ENCODE assay signal across 10 mouse cellular contexts in the genomic region with DNA sequence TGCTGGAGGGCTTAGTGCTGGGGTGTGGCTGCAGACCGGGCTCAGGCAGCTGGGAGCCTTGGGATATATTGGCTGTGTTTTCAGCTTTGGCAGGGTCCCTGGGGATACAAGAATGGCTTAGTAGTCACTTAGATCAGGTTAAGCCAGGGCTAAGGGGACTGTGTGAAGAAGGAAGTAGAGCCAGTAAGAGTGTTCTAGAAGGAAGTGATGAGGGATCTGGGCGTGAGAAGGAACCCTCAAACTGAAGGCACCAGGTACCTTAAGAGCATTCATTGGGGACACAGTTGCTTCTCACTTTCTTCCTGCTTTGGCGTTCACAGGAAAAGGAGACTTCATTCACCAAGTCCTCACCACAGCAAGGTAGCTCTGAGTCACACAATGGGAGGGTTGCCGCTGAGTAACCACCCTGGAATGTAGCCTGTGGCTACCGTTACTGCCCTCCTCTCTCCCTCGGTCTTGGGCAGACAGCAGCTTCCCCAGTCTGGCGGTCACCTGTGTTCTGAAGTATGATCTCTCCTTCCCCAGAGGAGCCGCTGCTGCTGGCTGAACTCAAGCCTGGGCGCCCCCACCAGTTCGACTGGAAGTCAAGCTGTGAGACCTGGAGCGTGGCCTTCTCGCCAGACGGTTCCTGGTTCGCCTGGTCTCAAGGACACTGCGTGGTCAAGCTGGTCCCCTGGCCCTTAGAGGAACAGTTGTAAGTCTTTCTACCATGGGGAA. TPM values are rescaled to one million over a fixed set of nuclear protein-coding genes. Genes with fewer than 3 reads are reported as not detected.
A peak's percentile ranks its signal among the peaks of the same experiment; 100 is the strongest.
DNase-seq lines count a peak whose midpoint lies in the region; ATAC-seq and TF ChIP-seq lines count a peak whose summit lies in the region.
"Had no signal": no experiment of that assay in that cellular context is flagged by ENCODE, and none has a peak within 500 bp of the region (broad histone marks: within the 10 kb centered on the region; RNA-seq: fewer than 3 reads in every experiment).

No protein-coding gene starts in this region.

- H3K9me3 ChIP-seq in ES-E14 (ENCODE audit: control insufficient read depth, insufficient read depth, low read depth, low read length), result no peaks in the 10 kb centered on the region
- no peaks in the 10 kb centered on the region for H3K9me3 ChIP-seq in heart, embryonic 16.5 days (replicated peaks; ENCODE audit: control insufficient read depth, low read length)
- no peaks in the 10 kb centered on the region for H3K9me3 ChIP-seq in lung, postnatal 0 days (ENCODE audit: low read length)
- no peaks in the 10 kb centered on the region for H3K9me3 ChIP-seq in midbrain, embryonic 10.5 days (replicated peaks)
- H3K9me3 ChIP-seq in midbrain, postnatal 0 days (ENCODE audit: low read length), result no peaks in the 10 kb centered on the region
- H3K9me3 ChIP-seq: embryonic facial prominence, embryonic 12.5 days; midbrain, embryonic 12.5 days had no signal

- H3K27me3 ChIP-seq in heart, embryonic 16.5 days (ENCODE audit: control insufficient read depth, insufficient read depth, low read length), result no peaks in the 10 kb centered on the region
- no peaks in the 10 kb centered on the region for H3K27me3 ChIP-seq in lung, postnatal 0 days (replicated peaks; ENCODE audit: insufficient read depth, low read length)
- no peaks in the 10 kb centered on the region for H3K27me3 ChIP-seq in midbrain, embryonic 10.5 days (ENCODE audit: low read depth, poor library complexity, severe bottlenecking)
- H3K27me3 ChIP-seq in midbrain, postnatal 0 days (ENCODE audit: insufficient read depth, low read length), result no peaks in the 10 kb centered on the region
- H3K27me3 ChIP-seq: embryonic facial prominence, embryonic 12.5 days; midbrain, embryonic 12.5 days had no signal

- DNase-seq in adrenal gland, adult (ENCODE audit: inconsistent age in 2 of 2, low spot score in 1 of 2), result peak; percentile 83 to 90
- no peak for DNase-seq in adrenal gland, postnatal 4 days (ENCODE audit: low spot score in 2 of 2)
- no peak for DNase-seq in ES-E14 (ENCODE audit: low read depth, low spot score)
- DNase-seq in lung, postnatal 0 days (ENCODE audit: low spot score), result peak; percentile 87
- no peak for DNase-seq in midbrain, embryonic 10.5 days (ENCODE audit: low spot score)
- DNase-seq in midbrain, postnatal 0 days (ENCODE audit: low spot score), result no peak

- peak; percentile 46; the same call in 1 of the 2 replicates for TF ChIP-seq EP300 in lung, postnatal 0 days (IDR thresholded peaks at IDR 0.05)

- peak overlapping the region in 1 of 2 experiments; percentile 10; a peak in 2 of 4 replicates for H3K4me3 ChIP-seq in ES-E14 (ENCODE audit: insufficient read depth in 1 of 2, low read depth in 1 of 2, low read length in 2 of 2, poor library complexity in 1 of 2, severe bottlenecking in 1 of 2)
- H3K4me3 ChIP-seq in heart, embryonic 16.5 days (ENCODE audit: low read length), result no peak overlapping the region
- H3K4me3 ChIP-seq in lung, postnatal 0 days (ENCODE audit: low read depth, low read length), result no peak overlapping the region
- H3K4me3 ChIP-seq in midbrain, embryonic 10.5 days, result no peak overlapping the region
- H3K4me3 ChIP-seq in midbrain, postnatal 0 days (ENCODE audit: low read depth, low read length), result no peak overlapping the region
- H3K4me3 ChIP-seq: embryonic facial prominence, embryonic 12.5 days; midbrain, embryonic 12.5 days had no signal

- H3K27ac ChIP-seq in ES-E14 (ENCODE audit: insufficient read depth, low read depth, low read length, poor library complexity, severe bottlenecking), result peak overlapping the region; percentile 4; the same call in 1 of the 2 replicates
- H3K27ac ChIP-seq in heart, embryonic 16.5 days (ENCODE audit: low read length), result 0 out of 2 replicates have a peak overlapping the region, but pooled peaks have one; percentile 37
- H3K27ac ChIP-seq in lung, postnatal 0 days (ENCODE audit: low read length), result peak overlapping the region; percentile 62
- H3K27ac ChIP-seq in midbrain, embryonic 10.5 days (replicated peaks), result no peak overlapping the region
- no peak overlapping the region for H3K27ac ChIP-seq in midbrain, postnatal 0 days (ENCODE audit: low read depth, low read length)
- H3K27ac ChIP-seq: embryonic facial prominence, embryonic 12.5 days; midbrain, embryonic 12.5 days had no signal

- H3K9ac ChIP-seq in ES-E14 (ENCODE audit: insufficient read depth, low read depth, low read length, poor library complexity, severe bottlenecking), result peak overlapping the region; percentile 29
- peak overlapping the region; percentile 21; the same call in 1 of the 2 replicates for H3K9ac ChIP-seq in heart, embryonic 16.5 days (ENCODE audit: low read length)
- H3K9ac ChIP-seq in lung, postnatal 0 days (replicated peaks; ENCODE audit: low read depth), result no peak overlapping the region
- no peak overlapping the region for H3K9ac ChIP-seq in midbrain, postnatal 0 days (replicated peaks; ENCODE audit: low read length, poor library complexity, severe bottlenecking)
- H3K9ac ChIP-seq: embryonic facial prominence, embryonic 12.5 days; midbrain, embryonic 12.5 days had no signal

- H3K4me1 ChIP-seq in ES-E14 (ENCODE audit: control insufficient read depth in 2 of 2, insufficient read depth in 2 of 2, low read length in 2 of 2, poor library complexity in 1 of 2), result peaks cover 38 to 39% of the 10 kb centered on the region in 2 experiments
- H3K4me1 ChIP-seq in heart, embryonic 16.5 days (ENCODE audit: control insufficient read depth, insufficient read depth, low read length), result peaks cover 49% of the 10 kb centered on the region
- peaks cover 24% of the 10 kb centered on the region for H3K4me1 ChIP-seq in lung, postnatal 0 days (ENCODE audit: insufficient read depth, low read depth, low read length)
- peaks cover 48% of the 10 kb centered on the region for H3K4me1 ChIP-seq in midbrain, embryonic 10.5 days
- H3K4me1 ChIP-seq in midbrain, postnatal 0 days (ENCODE audit: insufficient read depth, low read length), result peaks cover 9% of the 10 kb centered on the region

- ATAC-seq in heart, embryonic 16.5 days (replicated peaks; ENCODE audit: extremely low read depth, insufficient read depth, low FRiP score), result no peak
- peak; percentile 80 for ATAC-seq in lung, postnatal 0 days
- no peak for ATAC-seq in CD4-positive, CD25-positive, alpha-beta regulatory T cell, adult 4 months
- no peak for ATAC-seq in midbrain, postnatal 0 days (ENCODE audit: low FRiP score)

- in situ Hi-C loops in ES-E14 (cut with MboI; ENCODE audit: low sequenced_read_pairs in 2 of 2, unreplicated experiment in 2 of 2), result no loop called here

- TF ChIP-seq CTCF in lung, postnatal 0 days (IDR thresholded peaks at IDR 0.05), result no peak
- no peak for TF ChIP-seq CTCF in midbrain, postnatal 0 days (IDR thresholded peaks at IDR 0.05)

- H3K4me2 ChIP-seq in heart, embryonic 16.5 days (ENCODE audit: low read depth, low read length), result no peak overlapping the region
- no peak overlapping the region for H3K4me2 ChIP-seq in lung, postnatal 0 days (replicated peaks; ENCODE audit: low read depth, low read length)
- H3K4me2 ChIP-seq in midbrain, postnatal 0 days (ENCODE audit: low read depth, low read length, poor library complexity, severe bottlenecking), result no peak overlapping the region
- H3K4me2 ChIP-seq: embryonic facial prominence, embryonic 12.5 days; midbrain, embryonic 12.5 days had no signal

- WGBS in heart, embryonic 16.5 days, result 42% methylated on average over 15 of the region's 15 CpGs
- WGBS in lung, postnatal 0 days, result 47% methylated on average over 15 of the region's 15 CpGs
- 57% methylated on average over 15 of the region's 15 CpGs for WGBS in midbrain, embryonic 10.5 days
- whole genome bisulfite sequencing in midbrain, postnatal 0 days, result 50% methylated on average over 15 of the region's 15 CpGs

- peaks cover 36% of the 10 kb centered on the region for H3K36me3 ChIP-seq in ES-E14 (ENCODE audit: control insufficient read depth, insufficient read depth, low read length, poor library complexity, severe bottlenecking)
- H3K36me3 ChIP-seq in heart, embryonic 16.5 days (ENCODE audit: control insufficient read depth, insufficient read depth), result peaks cover 25% of the 10 kb centered on the region
- peaks cover 19% of the 10 kb centered on the region for H3K36me3 ChIP-seq in lung, postnatal 0 days (ENCODE audit: insufficient read depth, low read length)
- peaks cover 43% of the 10 kb centered on the region for H3K36me3 ChIP-seq in midbrain, embryonic 10.5 days
- H3K36me3 ChIP-seq in midbrain, postnatal 0 days (ENCODE audit: insufficient read depth, low read length), result peaks cover 34% of the 10 kb centered on the region

RNA-seq across cellular contexts. Expression of a gene that starts 6.1 kb away (rescaled TPM):
- total RNA-seq in adrenal gland, postnatal 4 days (2021), result 100 to 1,000 TPM; 116 to 122 TPM
- total RNA-seq in ES-E14 (2012; rRNA removed), result 76.7 and 84.5 TPM in 2 replicates
- 75.1 and 86.8 TPM in 2 replicates for polyA plus RNA-seq in heart, embryonic 16.5 days (2015; fragmentation: Nextera tagmentation; extraction: Ambion mirVana)
- polyA plus RNA-seq in lung, postnatal 0 days (2015; fragmentation: Nextera tagmentation; extraction: Ambion mirVana), result 63.7 and 72.0 TPM in 2 replicates
- polyA plus RNA-seq in CD4-positive, CD25-positive, alpha-beta regulatory T cell, adult 4 months (2017; shearing (Covaris generic)), result 10 to 100 TPM in 1 of 2 experiments, 1 to 10 TPM in 1; 8.2 to 16.3 TPM
- 48.4 and 61.6 TPM in 2 replicates for polyA plus RNA-seq in midbrain, embryonic 10.5 days (2016; fragmentation: Nextera tagmentation; extraction: Ambion mirVana)
- 395 and 494 TPM in 2 replicates for total RNA-seq in midbrain, postnatal 0 days (2014; rRNA removed)
- polyA plus RNA-seq in midbrain, postnatal 0 days (2015; fragmentation: Nextera tagmentation; extraction: Ambion mirVana), result 336 and 360 TPM in 2 replicates

RNA-seq across cellular contexts. Expression of a gene that starts 25.6 kb away (rescaled TPM):
- 10 to 100 TPM; 36.6 to 47.8 TPM for total RNA-seq in adrenal gland, postnatal 4 days (2021)
- 173 and 188 TPM in 2 replicates for total RNA-seq in ES-E14 (2012; rRNA removed)
- polyA plus RNA-seq in heart, embryonic 16.5 days (2015; fragmentation: Nextera tagmentation; extraction: Ambion mirVana), result 62.8 and 69.4 TPM in 2 replicates
- 17.4 and 18.2 TPM in 2 replicates for polyA plus RNA-seq in lung, postnatal 0 days (2015; fragmentation: Nextera tagmentation; extraction: Ambion mirVana)
- polyA plus RNA-seq in CD4-positive, CD25-positive, alpha-beta regulatory T cell, adult 4 months (2017; shearing (Covaris generic)), result 10 to 100 TPM; 20.4 to 22.9 TPM
- 127 and 151 TPM in 2 replicates for polyA plus RNA-seq in midbrain, embryonic 10.5 days (2016; fragmentation: Nextera tagmentation; extraction: Ambion mirVana)
- total RNA-seq in midbrain, postnatal 0 days (2014; rRNA removed), result 12.0 and 15.2 TPM in 2 replicates
- 22.0 and 22.1 TPM in 2 replicates for polyA plus RNA-seq in midbrain, postnatal 0 days (2015; fragmentation: Nextera tagmentation; extraction: Ambion mirVana)

RNA-seq across cellular contexts. Expression of a gene that starts 44.3 kb away (rescaled TPM):
- total RNA-seq in adrenal gland, postnatal 4 days (2021), result 10 to 100 TPM; 48.3 to 51.8 TPM
- 11.7 and 25.7 TPM in 2 replicates for total RNA-seq in ES-E14 (2012; rRNA removed)
- polyA plus RNA-seq in heart, embryonic 16.5 days (2015; fragmentation: Nextera tagmentation; extraction: Ambion mirVana), result 6.1 and 9.2 TPM in 2 replicates
- polyA plus RNA-seq in lung, postnatal 0 days (2015; fragmentation: Nextera tagmentation; extraction: Ambion mirVana), result 19.7 and 23.7 TPM in 2 replicates
- 1 to 10 TPM; 5.5 to 8.3 TPM for polyA plus RNA-seq in CD4-positive, CD25-positive, alpha-beta regulatory T cell, adult 4 months (2017; shearing (Covaris generic))
- polyA plus RNA-seq in midbrain, embryonic 10.5 days (2016; fragmentation: Nextera tagmentation; extraction: Ambion mirVana), result 2.7 and 4.0 TPM in 2 replicates
- 1.8 and 7.1 TPM in 2 replicates for total RNA-seq in midbrain, postnatal 0 days (2014; rRNA removed)
- polyA plus RNA-seq in midbrain, postnatal 0 days (2015; fragmentation: Nextera tagmentation; extraction: Ambion mirVana), result 1.2 and 1.5 TPM in 2 replicates

RNA-seq across cellular contexts. Expression of a gene that starts 50.6 kb away (rescaled TPM):
- total RNA-seq in adrenal gland, postnatal 4 days (2021), result 10 to 100 TPM; 10.6 to 11.1 TPM
- total RNA-seq in ES-E14 (2012; rRNA removed), result 0.67 and 1.2 TPM in 2 replicates
- polyA plus RNA-seq in heart, embryonic 16.5 days (2015; fragmentation: Nextera tagmentation; extraction: Ambion mirVana), result 0.04 and 0.05 TPM in 2 replicates
- 0.04 and 0.08 TPM in 2 replicates for polyA plus RNA-seq in lung, postnatal 0 days (2015; fragmentation: Nextera tagmentation; extraction: Ambion mirVana)
- under 1 TPM; 0.79 to 0.99 TPM for polyA plus RNA-seq in CD4-positive, CD25-positive, alpha-beta regulatory T cell, adult 4 months (2017; shearing (Covaris generic))
- polyA plus RNA-seq in midbrain, embryonic 10.5 days (2016; fragmentation: Nextera tagmentation; extraction: Ambion mirVana), result 0.52 and 0.68 TPM in 2 replicates
- 14.5 and 16.0 TPM in 2 replicates for total RNA-seq in midbrain, postnatal 0 days (2014; rRNA removed)
- 6.7 and 8.9 TPM in 2 replicates for polyA plus RNA-seq in midbrain, postnatal 0 days (2015; fragmentation: Nextera tagmentation; extraction: Ambion mirVana)

Comparison
In these comparisons a context has a peak if more than half of its experiments do, and no peak if none do; other contexts are left out.
1. DNase-seq: peak in adrenal gland, adult (2 of 2) and lung, postnatal 0 days (single experiment); none in adrenal gland, postnatal 4 days (0 of 2), ES-E14 (single experiment), midbrain, embryonic 10.5 days (single experiment) and midbrain, postnatal 0 days (single experiment).
2. H3K27ac ChIP-seq: peak in ES-E14 (single experiment), heart, embryonic 16.5 days (single experiment) and lung, postnatal 0 days (single experiment); none in midbrain, embryonic 10.5 days (single experiment) and midbrain, postnatal 0 days (single experiment).
3. H3K9ac ChIP-seq: peak in ES-E14 (single experiment) and heart, embryonic 16.5 days (single experiment); none in lung, postnatal 0 days (single experiment) and midbrain, postnatal 0 days (single experiment).